Mouse (Mus musculus) frontal cortex, adult 2 months (tissue): Measurements from ENCODE around the gene Krt14. TPM values are rescaled to one million over a fixed set of nuclear protein-coding genes. Genes with fewer than 3 reads are reported as not detected.
"Not testable (repeated sequence)": the region's sequence is repeated elsewhere in the genome, so short reads cannot be mapped to it uniquely, and the experiment has no call there.

ENCODE experiments used
- DNase-seq, 2 experiments: peaks; one replicate each; pipeline ENCODE4 v3.0.0; 2022; ENCODE audit warnings: low spot score in 1 of 2; ENCODE audit errors: extremely low spot score in 1 of 2
- polyA plus RNA-seq: library from polyadenylated mRNA; depleted of rRNA; stranded (reverse); fragments of >200 nt; gene quantifications from 2 replicates; pipeline ENCODE4 v1.2.3, GENCODE M21; 2012; rRNA removed

Gene Krt14
- polyA plus RNA-seq: 0.08 and 0.12 TPM in 2 replicates

DNA sequence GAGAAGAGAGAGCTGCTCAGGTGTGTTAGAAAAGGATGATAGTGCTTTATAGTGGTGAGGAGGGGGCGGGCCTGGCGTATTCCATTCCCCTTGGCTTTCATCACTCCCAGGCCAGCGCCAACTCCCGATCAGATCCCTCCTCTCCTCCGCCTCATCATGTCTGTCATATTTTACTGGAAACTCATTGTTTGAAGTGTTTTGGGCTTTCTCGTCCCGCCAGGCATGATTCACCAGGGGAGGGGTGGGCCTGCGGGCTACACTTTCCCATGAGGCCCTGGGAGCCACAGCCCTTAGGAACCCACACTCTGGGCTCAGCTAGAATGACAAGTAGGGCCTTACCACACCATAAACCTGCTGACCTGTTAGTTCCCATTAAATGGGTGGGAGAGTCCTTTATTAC, at the start of gene Krt14:
TSS of gene Krt14 (minus strand) at position 51 of the 400 bp plus-strand sequence.
- no peak for DNase-seq

DNA sequence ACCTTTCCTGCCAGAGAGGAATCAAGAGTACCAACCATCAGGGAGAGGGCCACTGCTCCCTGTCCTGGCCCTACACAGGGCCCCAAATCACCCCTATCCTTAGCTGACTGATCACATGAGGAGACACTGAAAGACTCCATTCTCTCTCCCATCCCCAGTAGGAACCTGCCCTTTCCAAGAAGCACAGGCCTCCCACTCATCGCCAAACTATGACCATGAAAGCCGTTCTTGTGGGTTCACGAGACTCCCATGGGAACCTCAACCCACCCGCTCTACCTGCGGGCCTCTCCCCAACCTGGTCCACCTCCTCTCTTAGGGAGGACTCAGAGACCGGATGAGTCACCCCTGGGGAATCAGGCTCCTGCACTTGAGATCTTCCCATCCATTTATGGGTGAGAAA, 48.2 kb upstream of the Krt14 start:
- DNase-seq: no peak

DNA sequence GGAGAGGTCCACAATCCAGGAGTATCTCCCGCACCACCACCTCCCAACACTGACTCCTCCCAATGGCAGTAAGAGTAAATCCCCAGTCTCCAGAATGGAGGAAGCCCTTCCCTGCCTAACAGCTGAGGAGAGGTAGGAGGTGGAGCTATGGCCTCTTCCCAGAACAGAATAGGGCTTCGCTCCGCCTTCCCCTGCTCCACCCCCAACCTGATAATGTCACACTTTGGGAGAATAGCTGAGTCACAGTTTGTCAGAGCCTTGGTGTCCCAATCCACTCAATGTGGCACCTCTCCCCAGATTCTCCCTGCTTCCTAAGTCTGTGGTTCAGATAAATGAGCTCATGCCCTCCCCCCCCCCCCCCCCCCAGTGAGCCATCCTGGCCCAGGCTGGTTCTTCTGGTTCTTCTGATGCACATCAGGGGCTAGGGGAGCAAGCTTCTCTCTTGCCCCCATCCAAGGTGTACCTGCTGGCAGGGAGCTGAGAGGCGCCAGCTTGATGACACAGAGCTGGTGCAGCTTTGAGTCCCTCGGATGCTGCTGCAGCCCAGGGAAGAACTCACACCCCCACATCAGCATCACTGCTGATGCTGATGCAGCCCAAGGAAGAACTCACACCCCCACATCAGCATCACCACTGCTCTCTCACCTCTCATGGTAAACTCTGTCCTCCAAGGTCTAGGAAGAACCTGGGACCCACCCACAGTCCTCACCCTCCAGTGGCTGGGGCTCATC, 47.2 kb upstream of the Krt14 start:
- DNase-seq: peak in 1 of 2 experiments; percentile 40

- DNase-seq: no peak
Observed at GRCm38 (mm10) chr11:100248852-100249465, 41.6 kb upstream of the Krt14 start, which contains the start of gene Krt16. Krt16 (minus strand) TSS chr11:100248902.

- DNase-seq: not testable (repeated sequence)
Observed at GRCm38 (mm10) chr11:100246471-100246870, 39.1 kb upstream of the Krt14 start.

GRCm38 (mm10) chr11:100240272-100240671, 32.9 kb upstream of the Krt14 start:
- DNase-seq: not testable (repeated sequence)

- peak in 1 of 2 experiments; percentile 29 for DNase-seq
Observed at GRCm38 (mm10) chr11:100221741-100222140, 14.4 kb upstream of the Krt14 start.

GRCm38 (mm10) chr11:100219304-100219703, 12.0 kb upstream of the Krt14 start:
- no peak for DNase-seq

- no peak for DNase-seq
Observed at GRCm38 (mm10) chr11:100208542-100208941, 1.2 kb upstream of the Krt14 start.

DNA sequence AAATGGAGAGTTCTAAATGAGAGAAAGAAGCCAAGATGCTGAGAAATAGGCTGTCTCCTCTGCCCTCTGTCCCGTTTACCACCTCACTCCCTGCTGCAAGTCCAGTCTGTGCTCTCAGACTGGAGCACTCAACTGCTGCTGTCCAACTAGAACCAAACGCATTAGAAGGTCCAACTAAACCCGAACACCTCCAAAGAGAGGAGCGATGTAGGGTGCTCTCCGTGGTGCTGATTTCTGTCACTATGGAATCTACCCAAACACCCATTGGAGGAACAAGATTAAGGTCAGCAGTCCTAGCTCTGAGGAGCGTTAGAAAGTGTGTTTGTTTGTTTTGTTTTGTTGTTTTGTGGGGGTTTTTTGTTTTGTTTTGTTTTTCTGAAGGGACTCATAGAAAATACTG, 3.9 kb downstream of the Krt14 start:
- no peak for DNase-seq

DNA sequence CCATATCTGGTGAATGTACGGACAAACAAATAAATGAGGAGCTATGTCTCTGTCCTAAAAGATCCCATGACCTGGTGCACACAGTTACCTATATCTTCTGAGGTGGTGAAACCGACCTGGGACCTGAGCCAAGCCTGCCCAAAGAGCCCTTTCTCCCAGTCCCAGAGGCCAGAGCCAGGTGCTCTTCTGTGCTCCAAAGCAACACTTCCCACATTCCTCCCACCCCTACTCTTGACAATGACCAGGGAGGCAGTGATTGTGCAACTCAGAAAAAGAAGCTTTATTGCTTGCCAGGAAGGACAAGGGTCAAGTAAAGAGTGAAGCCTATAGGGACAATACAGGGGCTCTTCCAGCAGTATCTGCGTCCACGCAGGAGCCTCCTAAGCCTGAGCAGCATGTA, 4.4 kb downstream of the Krt14 start:
- DNase-seq: no peak

DNA sequence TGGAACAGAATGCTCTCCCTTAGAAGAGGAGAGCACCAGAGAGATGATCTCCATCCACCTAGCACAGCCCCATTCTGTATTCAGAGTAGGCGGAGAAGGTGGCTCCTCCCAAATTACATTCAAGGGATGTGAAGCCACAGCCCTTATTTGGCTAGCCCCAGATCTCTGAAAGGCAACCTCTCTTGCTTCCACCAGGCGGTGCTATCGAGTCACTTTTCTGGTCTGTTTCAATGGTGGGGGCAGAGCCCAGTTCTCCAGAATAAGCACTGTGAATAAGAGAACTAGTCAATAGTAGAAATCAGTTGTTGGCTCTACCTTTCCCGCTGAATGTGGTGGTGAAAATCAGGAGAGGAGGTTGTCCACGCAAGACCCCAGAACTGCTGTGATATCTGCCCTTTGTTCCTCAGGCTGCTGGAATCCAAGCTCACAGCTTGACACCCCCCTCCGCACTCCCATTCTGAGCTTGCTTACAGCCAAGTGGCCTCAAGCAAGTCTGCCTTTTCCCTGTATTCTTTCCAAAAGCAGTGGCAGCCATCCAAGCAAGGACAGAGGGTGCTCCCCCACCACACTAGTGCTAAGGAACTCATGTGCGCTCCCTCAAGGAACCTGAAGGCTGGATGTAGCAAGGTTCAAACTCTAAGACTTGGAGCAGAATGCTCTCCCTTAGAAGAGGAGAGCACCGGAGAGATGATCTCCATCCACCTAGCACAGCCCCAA, 7.1 kb downstream of the Krt14 start:
- DNase-seq: peak in 1 of 2 experiments; percentile 74

GRCm38 (mm10) chr11:100198666-100199065, 8.7 kb downstream of the Krt14 start:
- DNase-seq: peak; percentile 38 to 75

DNA sequence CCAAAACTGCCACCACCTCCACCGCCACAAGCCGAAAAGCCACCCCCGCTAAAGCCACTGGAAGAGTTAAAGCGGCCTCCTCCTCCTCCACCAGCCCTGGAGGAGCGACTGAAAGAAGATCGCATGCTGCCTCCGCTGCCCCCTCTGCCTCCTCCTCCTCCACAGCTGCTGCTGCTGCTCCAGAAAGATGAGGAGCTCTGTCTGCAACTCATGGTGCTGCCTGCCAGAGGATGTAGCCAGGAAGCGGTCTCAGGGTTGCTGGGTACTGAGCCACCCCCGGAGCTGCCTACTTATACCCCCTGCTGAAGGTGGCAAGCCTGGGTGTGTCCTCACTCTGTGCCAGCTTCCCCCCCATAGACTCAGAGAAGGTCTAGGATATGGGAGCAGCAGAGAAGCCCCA, 14.4 kb downstream of the Krt14 start, which contains the start of gene Krt9:
TSS of gene Krt9 (minus strand) at position 255 of the 400 bp plus-strand sequence.
- peak; percentile 29 to 63 for DNase-seq

DNA sequence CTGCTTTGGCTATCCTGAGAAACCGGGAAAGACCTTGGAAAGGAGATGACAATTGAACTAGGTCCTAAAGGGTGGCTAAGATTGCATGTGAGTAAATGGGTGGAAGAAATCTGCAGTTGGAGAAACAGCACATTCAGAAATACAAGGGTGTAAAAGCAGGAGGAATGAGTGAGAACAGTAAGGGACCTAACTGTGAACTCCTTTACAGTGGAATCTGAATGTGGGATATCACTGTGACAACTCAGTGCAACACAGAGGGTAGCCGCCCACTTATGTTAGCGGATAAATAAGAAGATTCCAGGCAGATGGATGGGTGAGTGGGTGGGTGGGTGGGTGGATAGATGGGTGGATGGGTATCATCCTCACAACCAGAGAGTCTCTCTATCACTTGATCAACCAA, 15.5 kb downstream of the Krt14 start:
- peak in 1 of 2 experiments; percentile 22 for DNase-seq

GRCm38 (mm10) chr11:100186736-100187135, 20.6 kb downstream of the Krt14 start:
- no peak for DNase-seq

- DNase-seq: no peak
Observed at GRCm38 (mm10) chr11:100181725-100182124, 25.6 kb downstream of the Krt14 start.

GRCm38 (mm10) chr11:100179260-100179659, 28.1 kb downstream of the Krt14 start:
- peak in 1 of 2 experiments; percentile 34 for DNase-seq

- no peak for DNase-seq
Observed at GRCm38 (mm10) chr11:100178307-100178706, 29.0 kb downstream of the Krt14 start.

GRCm38 (mm10) chr11:100176791-100177190, 30.6 kb downstream of the Krt14 start:
- DNase-seq: no peak
